Mouse (Mus musculus): ENCODE data around the gene Birc6.

DNA sequence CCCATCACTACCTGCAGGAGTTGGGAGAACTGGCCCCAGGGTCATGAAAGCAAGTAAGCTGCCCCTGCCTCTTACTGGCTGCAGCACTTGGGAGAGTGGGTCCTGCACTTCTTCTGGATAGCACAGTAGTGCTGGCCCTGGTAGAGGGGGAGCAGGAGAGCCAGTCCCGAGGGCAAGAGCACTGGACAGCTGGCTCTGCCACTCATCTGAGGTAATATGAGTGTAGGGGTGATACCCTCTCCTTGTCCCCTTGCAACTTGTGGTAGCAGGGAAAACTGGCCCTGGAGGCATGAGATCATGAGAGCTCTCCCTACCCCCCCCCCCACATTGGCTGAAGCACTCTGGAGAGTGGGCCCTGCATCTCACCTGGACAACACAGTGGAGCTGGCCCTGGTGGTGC is 187.6 kb downstream of the Birc6 start:
- TF ChIP-seq CTCF (IDR thresholded peaks at IDR 0.05; ENCODE audit: control insufficient read depth, insufficient read depth, low read length) (no peak), POLR2A (IDR thresholded peaks at IDR 0.05; ENCODE audit: borderline replicate concordance, control insufficient read depth, low read depth, low read length) (no peak)

Measured in bone marrow, adult 2 months (tissue).